ENCODE assay signal across 9 mouse cellular contexts in the genomic region with DNA sequence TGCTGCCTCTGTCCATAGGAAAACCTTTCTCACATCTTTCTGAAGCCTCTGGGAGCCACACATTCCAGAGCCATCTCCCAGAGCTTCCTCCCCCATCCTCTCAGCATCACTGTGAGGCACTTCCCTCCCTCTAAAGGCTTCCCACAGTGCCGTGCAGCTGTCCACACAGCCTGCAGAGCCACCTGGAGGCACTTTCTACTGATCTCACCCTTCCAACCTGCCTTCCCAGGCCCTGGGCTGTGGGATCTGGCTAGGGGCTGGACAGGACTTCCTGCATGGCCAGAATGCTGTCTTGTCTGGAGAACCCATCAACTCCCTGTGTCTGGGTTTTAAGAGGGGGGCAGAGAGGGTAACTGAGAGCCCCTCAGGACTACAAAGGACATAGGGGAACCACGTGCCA. TPM values are rescaled to one million over a fixed set of nuclear protein-coding genes. Genes with fewer than 3 reads are reported as not detected.
DNase-seq lines count a peak whose midpoint lies in the region; ATAC-seq and TF ChIP-seq lines count a peak whose summit lies in the region.
"Had no signal": no experiment of that assay in that cellular context is flagged by ENCODE, and none has a peak within 500 bp of the region (broad histone marks: within the 10 kb centered on the region; RNA-seq: fewer than 3 reads in every experiment).

No protein-coding gene starts in this region.

- no peaks in the 10 kb centered on the region for H3K36me3 ChIP-seq in lung, postnatal 0 days (ENCODE audit: insufficient read depth, low read length)
- H3K36me3 ChIP-seq in heart, embryonic 14.5 days (ENCODE audit: control insufficient read depth, insufficient read depth, low read length) = no peaks in the 10 kb centered on the region
- H3K36me3 ChIP-seq in neural tube, embryonic 11.5 days (ENCODE audit: control insufficient read depth, insufficient read depth, low read length) = no peaks in the 10 kb centered on the region; the same call in 1 of the 2 replicates

- no peak overlapping the region for H3K27ac ChIP-seq in lung, postnatal 0 days (ENCODE audit: low read length)
- no peak overlapping the region for H3K27ac ChIP-seq in heart, embryonic 14.5 days (replicated peaks in 1 of 2; ENCODE audit: control insufficient read depth in 1 of 2, insufficient read depth in 1 of 2, low read depth in 2 of 2, low read length in 2 of 2)
- no peak overlapping the region for H3K27ac ChIP-seq in neural tube, embryonic 11.5 days (ENCODE audit: low read depth, low read length)

- peaks cover 25% of the 10 kb centered on the region for H3K4me1 ChIP-seq in lung, postnatal 0 days (ENCODE audit: insufficient read depth, low read depth, low read length)
- H3K4me1 ChIP-seq in lung, adult 2 months (ENCODE audit: control insufficient read depth, insufficient read depth, low read length) = peaks cover 39% of the 10 kb centered on the region
- peaks cover 45 to 46% of the 10 kb centered on the region in 2 experiments for H3K4me1 ChIP-seq in heart, embryonic 14.5 days (ENCODE audit: control insufficient read depth in 2 of 2, insufficient read depth in 2 of 2, low read length in 2 of 2)
- H3K4me1 ChIP-seq in neural tube, embryonic 11.5 days (ENCODE audit: control insufficient read depth, insufficient read depth, low read length) = peaks cover 16% of the 10 kb centered on the region

- H3K9ac ChIP-seq in lung, postnatal 0 days (replicated peaks; ENCODE audit: low read depth) = no peak overlapping the region
- no peak overlapping the region for H3K9ac ChIP-seq in heart, embryonic 14.5 days (ENCODE audit: low read length)
- H3K9ac ChIP-seq in neural tube, embryonic 11.5 days (ENCODE audit: low read length) = no peak overlapping the region

- TF ChIP-seq POLR2A in lung, adult 2 months (IDR thresholded peaks at IDR 0.05; ENCODE audit: borderline replicate concordance, extremely low read depth, low read depth, low read length) = no peak

- H3K4me2 ChIP-seq in lung, postnatal 0 days (replicated peaks; ENCODE audit: low read depth, low read length) = no peak overlapping the region
- H3K4me2 ChIP-seq in heart, embryonic 14.5 days (ENCODE audit: low read length) = no peak overlapping the region
- no peak overlapping the region for H3K4me2 ChIP-seq in neural tube, embryonic 11.5 days (ENCODE audit: low read depth)

- TF ChIP-seq CTCF in lung, postnatal 0 days (IDR thresholded peaks at IDR 0.05) = peak; percentile 48
- no peak for TF ChIP-seq CTCF in lung, adult 2 months (IDR thresholded peaks at IDR 0.05; ENCODE audit: insufficient read depth, low read length)

- DNase-seq in cerebellum, adult 18-20 months = peak; percentile 19 to 41
- no peak for DNase-seq in cerebellum, postnatal 4 days (ENCODE audit: low spot score in 2 of 2)
- DNase-seq in lung, postnatal 0 days (ENCODE audit: low spot score) = no peak
- no peak for DNase-seq in lung, adult 2 months
- peak; percentile 50 for DNase-seq in neural tube, embryonic 11.5 days (ENCODE audit: low spot score)
- DNase-seq in thymus, postnatal 14 days = no peak
- DNase-seq in lung, postnatal 10 days = no peak
- DNase-seq: layer of hippocampus, adult 9-11 months had no signal

- ATAC-seq in lung, postnatal 0 days = no peak
- peak; percentile 25; the same call in 1 of the 2 replicates for ATAC-seq in heart, embryonic 14.5 days (ENCODE audit: insufficient number of reproducible peaks, insufficient read depth, low FRiP score, low read depth)
- no peak for ATAC-seq in neural tube, embryonic 11.5 days (ENCODE audit: insufficient read depth, low FRiP score, low TSS enrichment)

- WGBS in lung, postnatal 0 days = 47% methylated on average over 2 of the region's 2 CpGs
- 60% methylated on average over 2 of the region's 2 CpGs for WGBS in lung, adult 2 months
- 34% methylated on average over 2 of the region's 2 CpGs for WGBS in heart, embryonic 14.5 days
- WGBS in neural tube, embryonic 11.5 days = 19% methylated on average over 2 of the region's 2 CpGs

- no peak overlapping the region for H3K4me3 ChIP-seq in lung, postnatal 0 days (ENCODE audit: low read depth, low read length)
- H3K4me3 ChIP-seq in lung, adult 2 months (replicated peaks; ENCODE audit: extremely low read depth, low read depth, low read length) = no peak overlapping the region
- no peak overlapping the region for H3K4me3 ChIP-seq in heart, embryonic 14.5 days (ENCODE audit: control insufficient read depth in 1 of 2, insufficient read depth in 1 of 2, low read depth in 1 of 2, low read length in 2 of 2)
- no peak overlapping the region for H3K4me3 ChIP-seq in neural tube, embryonic 11.5 days (ENCODE audit: low read depth, low read length)

- H3K9me3 ChIP-seq in lung, postnatal 0 days (ENCODE audit: low read length) = no peaks in the 10 kb centered on the region
- no peaks in the 10 kb centered on the region for H3K9me3 ChIP-seq in heart, embryonic 14.5 days (ENCODE audit: control insufficient read depth, low read length)
- H3K9me3 ChIP-seq in neural tube, embryonic 11.5 days (ENCODE audit: control insufficient read depth, low read length) = no peaks in the 10 kb centered on the region

- TF ChIP-seq EP300 in lung, postnatal 0 days (IDR thresholded peaks at IDR 0.05) = no peak

- H3K27me3 ChIP-seq in lung, postnatal 0 days (replicated peaks; ENCODE audit: insufficient read depth, low read length) = no peaks in the 10 kb centered on the region
- H3K27me3 ChIP-seq in heart, embryonic 14.5 days (ENCODE audit: control insufficient read depth, insufficient read depth, low read length) = no peaks in the 10 kb centered on the region
- no peaks in the 10 kb centered on the region for H3K27me3 ChIP-seq in neural tube, embryonic 11.5 days (ENCODE audit: control insufficient read depth, insufficient read depth, low read length)

RNA-seq across cellular contexts. Expression of gene Notch1, which starts 31.0 kb away (rescaled TPM):
- polyA plus RNA-seq in lung, postnatal 0 days (2015; fragmentation: Nextera tagmentation; extraction: Ambion mirVana) = 11.8 and 14.7 TPM in 2 replicates
- 108 and 124 TPM in 2 replicates for polyA plus RNA-seq in lung, adult 2 months (2012; rRNA removed)
- 21.2 and 21.6 TPM in 2 replicates for polyA plus RNA-seq in heart, embryonic 14.5 days (2014; fragmentation: Nextera tagmentation; extraction: Ambion mirVana)
- 56.9 and 60.4 TPM in 2 replicates for polyA plus RNA-seq in neural tube, embryonic 11.5 days (2014; fragmentation: Nextera tagmentation; extraction: Ambion mirVana)

RNA-seq across cellular contexts. Expression of gene Egfl7, which starts 32.3 kb away (rescaled TPM):
- polyA plus RNA-seq in lung, postnatal 0 days (2015; fragmentation: Nextera tagmentation; extraction: Ambion mirVana) = 412 and 467 TPM in 2 replicates
- polyA plus RNA-seq in lung, adult 2 months (2012; rRNA removed) = 1,942 and 2,032 TPM in 2 replicates
- 161 and 177 TPM in 2 replicates for polyA plus RNA-seq in heart, embryonic 14.5 days (2014; fragmentation: Nextera tagmentation; extraction: Ambion mirVana)
- 68.5 and 75.7 TPM in 2 replicates for polyA plus RNA-seq in neural tube, embryonic 11.5 days (2014; fragmentation: Nextera tagmentation; extraction: Ambion mirVana)

RNA-seq across cellular contexts. Expression of gene Gm20532, which starts 39.0 kb away (rescaled TPM):
- polyA plus RNA-seq in lung, postnatal 0 days (2015; fragmentation: Nextera tagmentation; extraction: Ambion mirVana) = not detected in 2 replicates
- not detected in 2 replicates for polyA plus RNA-seq in lung, adult 2 months (2012; rRNA removed)
- polyA plus RNA-seq in heart, embryonic 14.5 days (2014; fragmentation: Nextera tagmentation; extraction: Ambion mirVana) = not detected in 2 replicates
- not detected in 2 replicates for polyA plus RNA-seq in neural tube, embryonic 11.5 days (2014; fragmentation: Nextera tagmentation; extraction: Ambion mirVana)

RNA-seq across cellular contexts. Expression of gene Agpat2, which starts 56.7 kb away (rescaled TPM):
- polyA plus RNA-seq in lung, postnatal 0 days (2015; fragmentation: Nextera tagmentation; extraction: Ambion mirVana) = 59.5 and 72.8 TPM in 2 replicates
- polyA plus RNA-seq in lung, adult 2 months (2012; rRNA removed) = 106 and 134 TPM in 2 replicates
- 24.0 and 24.7 TPM in 2 replicates for polyA plus RNA-seq in heart, embryonic 14.5 days (2014; fragmentation: Nextera tagmentation; extraction: Ambion mirVana)
- polyA plus RNA-seq in neural tube, embryonic 11.5 days (2014; fragmentation: Nextera tagmentation; extraction: Ambion mirVana) = 6.8 and 7.5 TPM in 2 replicates

Comparison
In these comparisons a context has a peak if more than half of its experiments do, and no peak if none do; other contexts are left out.
1. DNase-seq: peak in cerebellum, adult 18-20 months (2 of 2) and neural tube, embryonic 11.5 days (single experiment); none in cerebellum, postnatal 4 days (0 of 2), lung, postnatal 0 days (single experiment), lung, adult 2 months (single experiment), thymus, postnatal 14 days (single experiment) and lung, postnatal 10 days (single experiment).